Mouse (Mus musculus): ENCODE results near the gene Abhd2. TPM values are rescaled to one million over a fixed set of nuclear protein-coding genes. Genes with fewer than 3 reads are reported as not detected.

Abhd2 gene
- polyA plus RNA-seq, 1 experiment from 2014 or later, result 60.0 TPM

GRCm38 (mm10) chr7:79263776-79264175 is 9.2 kb upstream of the Abhd2 start:
- TF ChIP-seq CTCF (IDR thresholded peaks at IDR 0.05), result no peak
- ATAC-seq (no peak), DNase-seq (ENCODE audit: low read depth, low spot score) (no peak)
- no peaks in the 10 kb centered on the region for H3K27me3 ChIP-seq
- CTCF ChIA-PET, result no interaction called here
- in situ Hi-C loops (cut with MboI; ENCODE audit: low pct_unique_long_range_greater_than_20kb), result no loop called here
- POLR2A ChIA-PET, result no interaction called here

DNA sequence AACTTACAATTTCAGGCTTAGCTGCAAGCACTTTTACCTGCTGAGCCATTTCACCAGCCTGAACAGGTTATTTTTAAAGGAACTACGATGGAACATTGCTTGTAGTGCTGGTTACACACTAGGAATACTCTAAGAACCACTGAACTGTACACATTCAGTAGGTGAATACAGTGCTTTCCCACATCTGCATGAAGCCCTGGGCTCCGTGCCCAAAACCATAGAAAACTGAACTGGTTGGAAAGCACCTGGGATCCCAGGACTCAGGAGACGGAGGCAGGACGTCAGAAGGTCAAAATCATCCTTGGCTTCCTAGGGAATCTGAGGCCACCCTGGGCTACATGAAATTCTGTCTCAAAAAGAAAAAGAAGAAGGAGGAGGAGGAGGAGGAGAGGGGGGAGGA is 6.8 kb upstream of the Abhd2 start:
- DNase-seq (ENCODE audit: low read depth, low spot score) (no peak), ATAC-seq (no peak)
- H3K27me3 ChIP-seq, result no peaks in the 10 kb centered on the region
- POLR2A ChIA-PET, result interaction anchor here (0.7 kb wide), 1 partner anchor 69 kb away, joined by 3 read pairs; no protein-coding TSS in a partner anchor
- CTCF ChIA-PET, result no interaction called here
- TF ChIP-seq CTCF (IDR thresholded peaks at IDR 0.05), result no peak
- in situ Hi-C loops (cut with MboI; ENCODE audit: low pct_unique_long_range_greater_than_20kb), result no loop called here

DNA sequence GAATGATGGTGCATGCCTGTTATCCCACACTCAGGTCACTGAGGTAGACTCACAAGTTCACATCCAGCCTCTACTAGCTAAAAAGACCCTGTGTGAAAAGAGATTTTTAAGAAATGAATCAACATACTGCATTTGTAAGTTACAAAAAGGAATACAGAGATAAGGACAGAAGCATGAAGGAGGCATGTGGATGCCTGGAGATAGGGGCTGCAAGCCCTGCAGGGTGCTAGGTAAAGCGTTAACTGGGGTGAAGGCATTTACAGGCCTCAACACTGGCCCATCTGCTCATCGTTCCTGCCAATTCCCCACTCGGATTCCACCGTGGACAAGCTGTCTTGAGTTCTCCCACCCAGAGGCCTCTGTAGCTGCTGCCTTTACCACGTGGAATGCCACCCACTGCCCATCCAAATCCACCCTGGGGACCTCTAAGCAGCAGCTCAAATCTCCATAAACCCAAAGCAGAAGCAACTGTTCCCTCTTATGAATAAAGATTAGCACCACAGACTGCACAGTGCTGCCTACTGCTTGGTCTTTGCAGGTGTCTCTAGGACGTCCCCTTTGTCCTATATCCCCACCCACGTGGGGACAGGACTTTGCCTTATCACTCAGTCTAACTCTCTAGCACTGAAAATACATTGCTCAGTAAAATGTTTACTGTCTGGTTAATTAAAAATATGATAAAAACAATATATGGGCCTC is 5.2 kb upstream of the Abhd2 start:
- no peak for DNase-seq (ENCODE audit: low read depth, low spot score)
- CTCF ChIA-PET, result interaction anchor here (0.7 kb wide), 1 partner anchor 21 kb away, joined by 3 read pairs; no protein-coding TSS in a partner anchor
- POLR2A ChIA-PET, result interaction anchor here (0.6 to 1.4 kb wide), 2 partner anchors 17 to 399 kb away, joined by 3 to 4 read pairs; no protein-coding TSS in a partner anchor
- in situ Hi-C loops (cut with MboI; ENCODE audit: low pct_unique_long_range_greater_than_20kb), result no loop called here
- no peaks in the 10 kb centered on the region for H3K27me3 ChIP-seq
- no peak for ATAC-seq
- no peak for TF ChIP-seq CTCF (IDR thresholded peaks at IDR 0.05)

DNA sequence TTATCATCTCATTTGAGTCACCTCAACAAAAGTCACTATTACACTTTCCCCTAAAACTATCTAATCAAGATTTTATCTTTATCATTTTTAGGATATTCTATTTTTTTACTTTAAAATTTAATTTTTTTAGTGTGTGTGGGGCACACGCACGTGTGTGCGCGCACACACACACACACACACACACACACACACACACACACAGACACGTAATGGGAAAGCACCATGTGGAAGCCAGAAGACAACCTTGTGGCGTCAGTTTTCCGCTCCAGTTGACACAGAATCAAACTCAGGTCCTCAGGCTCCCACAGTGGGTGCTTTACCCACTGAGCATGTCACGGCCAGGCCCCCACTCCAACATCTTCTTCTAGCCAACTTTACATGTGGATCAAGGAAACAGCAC is 4.1 kb upstream of the Abhd2 start:
- no peak for DNase-seq (ENCODE audit: low read depth, low spot score)
- ChIA-PET CTCF (no interaction called here), POLR2A (no interaction called here)
- TF ChIP-seq CTCF (IDR thresholded peaks at IDR 0.05), result no peak
- no peaks in the 10 kb centered on the region for H3K27me3 ChIP-seq
- in situ Hi-C loops (cut with MboI; ENCODE audit: low pct_unique_long_range_greater_than_20kb), result no loop called here
- ATAC-seq, result no peak

DNA sequence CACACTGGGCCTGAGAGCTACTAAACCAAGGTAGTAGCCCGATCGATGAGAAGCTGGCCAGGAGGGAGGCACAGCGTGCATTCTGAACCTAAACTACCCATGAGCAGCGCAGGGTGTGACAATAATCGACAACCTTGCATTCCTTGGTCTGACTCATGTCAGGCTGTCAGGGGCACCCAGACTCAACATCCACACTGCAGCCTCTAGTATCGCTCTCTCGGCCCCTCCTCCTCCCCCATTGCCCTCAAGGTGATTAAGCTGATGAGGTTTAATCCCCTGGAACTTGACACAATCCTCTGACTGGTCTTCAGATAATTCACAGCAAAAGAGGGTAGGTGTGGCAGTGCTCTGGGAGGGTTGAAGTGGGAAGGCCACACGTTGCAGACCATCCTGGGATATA is 3.6 kb upstream of the Abhd2 start:
- POLR2A ChIA-PET, result interaction anchor here (0.8 to 1.4 kb wide), 2 partner anchors 19 to 81 kb away, joined by 3 read pairs; no protein-coding TSS in a partner anchor
- ATAC-seq (no peak), DNase-seq (ENCODE audit: low read depth, low spot score) (no peak)
- no peak for TF ChIP-seq CTCF (IDR thresholded peaks at IDR 0.05)
- CTCF ChIA-PET, result interaction anchor here (0.6 to 1.4 kb wide), 4 partner anchors 14 to 80 kb away, joined by 3 to 5 read pairs (median 3); no protein-coding TSS in a partner anchor
- in situ Hi-C loops (cut with MboI; ENCODE audit: low pct_unique_long_range_greater_than_20kb), result no loop called here
- no peaks in the 10 kb centered on the region for H3K27me3 ChIP-seq

DNA sequence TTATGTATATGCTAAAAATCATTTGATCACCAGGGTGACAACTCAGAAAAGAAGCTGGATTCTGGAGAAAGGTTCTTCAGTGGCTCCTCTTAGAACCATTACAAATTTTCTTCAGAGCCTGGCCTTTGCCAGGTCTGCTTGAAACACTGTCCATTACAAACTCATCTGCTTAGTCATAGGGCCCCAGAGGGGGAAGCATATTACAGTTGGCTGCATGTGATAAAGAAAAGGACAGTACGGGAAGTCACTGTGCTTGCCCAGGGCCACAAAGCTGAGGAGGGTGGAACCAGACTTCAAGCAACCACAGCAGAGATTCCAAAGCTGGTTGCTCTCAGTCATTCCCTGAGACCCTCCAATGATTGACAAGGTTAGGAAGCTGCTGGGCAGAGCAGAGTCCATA is 3.1 kb upstream of the Abhd2 start:
- TF ChIP-seq CTCF (IDR thresholded peaks at IDR 0.05), result no peak
- ChIA-PET CTCF (interaction anchor here (0.6 to 1.4 kb wide), 5 partner anchors 13 to 80 kb away, joined by 3 to 5 read pairs (median 3); no protein-coding TSS in a partner anchor), POLR2A (interaction anchor here (0.8 to 1.4 kb wide), 2 partner anchors 18 to 80 kb away, joined by 3 read pairs; no protein-coding TSS in a partner anchor)
- no peak for ATAC-seq
- in situ Hi-C loops (cut with MboI; ENCODE audit: low pct_unique_long_range_greater_than_20kb), result no loop called here
- no peak for DNase-seq (ENCODE audit: low read depth, low spot score)
- H3K27me3 ChIP-seq, result no peaks in the 10 kb centered on the region

DNA sequence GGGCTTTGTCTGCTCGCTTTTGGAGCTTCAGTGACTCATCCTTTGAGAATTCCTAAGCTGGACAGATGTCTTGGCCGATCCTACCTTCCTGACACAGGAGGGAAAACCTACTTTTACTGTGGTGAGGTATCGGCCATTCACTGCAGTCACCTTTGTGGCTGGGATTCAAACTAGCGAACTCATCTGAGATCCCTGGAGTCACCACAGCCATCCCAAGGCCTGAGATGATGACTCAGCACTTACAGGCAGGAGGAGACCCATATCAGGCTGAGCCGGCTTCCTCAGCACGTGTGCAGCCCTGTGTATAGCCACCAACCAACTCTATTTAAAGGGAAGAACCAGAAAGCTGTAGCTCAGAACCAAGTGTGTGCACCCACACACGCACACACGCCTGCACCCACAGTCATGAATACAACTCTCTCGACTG is 2.0 kb upstream of the Abhd2 start:
- in situ Hi-C loops (cut with MboI; ENCODE audit: low pct_unique_long_range_greater_than_20kb), result no loop called here
- CTCF ChIA-PET, result interaction anchor here (0.9 to 1.4 kb wide), 2 partner anchors 17 to 79 kb away, joined by 3 to 5 read pairs; no protein-coding TSS in a partner anchor
- ATAC-seq (no peak), DNase-seq (ENCODE audit: low read depth, low spot score) (no peak)
- POLR2A ChIA-PET, result interaction anchor here (1.4 kb wide), 1 partner anchor 79 kb away, joined by 3 read pairs; no protein-coding TSS in a partner anchor
- TF ChIP-seq CTCF (IDR thresholded peaks at IDR 0.05), result no peak
- no peaks in the 10 kb centered on the region for H3K27me3 ChIP-seq

DNA sequence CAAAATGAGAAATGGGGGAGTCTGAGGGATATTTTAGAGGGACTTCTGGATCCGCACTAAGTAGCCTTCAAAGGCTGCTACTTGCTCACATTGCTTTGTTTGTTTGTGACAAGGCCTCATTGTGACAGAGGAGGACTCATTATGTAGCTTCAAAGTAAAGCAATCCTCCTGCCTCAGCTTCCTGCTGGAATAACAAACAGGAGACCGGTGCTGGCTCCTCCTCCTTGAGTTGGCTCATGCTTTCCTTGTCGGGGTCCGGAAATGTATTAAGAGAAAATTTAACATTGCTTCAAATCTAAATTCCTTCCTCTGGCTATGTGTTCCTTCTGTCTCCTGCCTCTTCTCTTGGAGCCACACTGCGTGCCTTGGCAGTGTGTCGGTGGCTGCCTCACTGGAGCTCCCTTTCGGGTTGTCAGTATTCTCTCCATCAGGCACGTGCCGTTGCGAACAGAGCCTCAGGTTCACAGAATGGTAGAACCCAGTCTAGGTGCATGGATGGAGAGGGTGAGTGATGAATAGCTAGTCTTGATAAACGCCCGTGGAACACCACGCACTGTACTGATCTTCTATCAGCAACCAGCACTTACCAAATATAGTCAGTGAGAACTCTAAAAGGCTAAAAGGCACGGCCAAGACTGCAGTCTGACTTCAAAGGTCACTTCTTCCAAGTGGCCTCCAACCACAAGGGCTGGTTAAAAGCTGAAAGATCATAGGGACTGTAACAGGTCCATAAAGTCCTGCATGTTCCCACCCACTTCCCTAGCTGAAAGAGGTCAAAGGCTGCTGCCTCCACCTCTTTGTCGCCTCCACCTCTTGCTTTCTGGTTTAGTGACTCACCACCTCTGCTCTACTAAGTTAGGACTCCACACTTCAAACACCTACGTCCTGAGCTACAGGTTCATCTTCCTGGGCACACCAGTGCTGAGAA is 874 bp upstream of the Abhd2 start:
- DNase-seq (ENCODE audit: low read depth, low spot score) (no peak), ATAC-seq (no peak)
- CTCF ChIA-PET, result interaction anchor here (2.0 kb wide), 1 partner anchor 12 kb away, joined by 6 read pairs; no protein-coding TSS in a partner anchor
- no peak for TF ChIP-seq CTCF (IDR thresholded peaks at IDR 0.05)
- in situ Hi-C loops (cut with MboI; ENCODE audit: low pct_unique_long_range_greater_than_20kb), result no loop called here
- H3K27me3 ChIP-seq, result no peaks in the 10 kb centered on the region
- POLR2A ChIA-PET, result no interaction called here

GRCm38 (mm10) chr7:79273738-79274472 is 906 bp downstream of the Abhd2 start:
- ATAC-seq (no peak), DNase-seq (ENCODE audit: low read depth, low spot score) (no peak)
- POLR2A ChIA-PET, result interaction anchor here (0.6 to 2.1 kb wide), 6 partner anchors 8 to 15 kb away, joined by 3 to 7 read pairs (median 5); no protein-coding TSS in a partner anchor
- in situ Hi-C loops (cut with MboI; ENCODE audit: low pct_unique_long_range_greater_than_20kb), result no loop called here
- CTCF ChIA-PET, result interaction anchor here (0.7 to 2.5 kb wide), 5 partner anchors 10 to 76 kb away, joined by 3 to 7 read pairs (median 4); no protein-coding TSS in a partner anchor
- H3K27me3 ChIP-seq, result no peaks in the 10 kb centered on the region
- no peak for TF ChIP-seq CTCF (IDR thresholded peaks at IDR 0.05)
